Mouse (Mus musculus) testis, adult 2 months (tissue): ENCODE measurements around the gene Lmo2.

Experiments
- CTCF ChIP-seq: fragments of 200-500 bp; IDR thresholded peaks from 2 replicates; pipeline ENCODE4 v1.5.1; 2012; ENCODE audit warnings: low read depth, mild to moderate bottlenecking, inconsistent platforms, low read length, moderate library complexity; ENCODE audit not compliant: control insufficient read depth, insufficient read depth, insufficient replicate concordance
- POLR2A ChIP-seq: fragments of 200-500 bp; IDR thresholded peaks from 2 replicates; pipeline ENCODE4 v1.6.1; 2012; ENCODE audit warnings: low read depth, mild to moderate bottlenecking, inconsistent platforms, low read length, moderate library complexity; ENCODE audit not compliant: control insufficient read depth

DNA sequence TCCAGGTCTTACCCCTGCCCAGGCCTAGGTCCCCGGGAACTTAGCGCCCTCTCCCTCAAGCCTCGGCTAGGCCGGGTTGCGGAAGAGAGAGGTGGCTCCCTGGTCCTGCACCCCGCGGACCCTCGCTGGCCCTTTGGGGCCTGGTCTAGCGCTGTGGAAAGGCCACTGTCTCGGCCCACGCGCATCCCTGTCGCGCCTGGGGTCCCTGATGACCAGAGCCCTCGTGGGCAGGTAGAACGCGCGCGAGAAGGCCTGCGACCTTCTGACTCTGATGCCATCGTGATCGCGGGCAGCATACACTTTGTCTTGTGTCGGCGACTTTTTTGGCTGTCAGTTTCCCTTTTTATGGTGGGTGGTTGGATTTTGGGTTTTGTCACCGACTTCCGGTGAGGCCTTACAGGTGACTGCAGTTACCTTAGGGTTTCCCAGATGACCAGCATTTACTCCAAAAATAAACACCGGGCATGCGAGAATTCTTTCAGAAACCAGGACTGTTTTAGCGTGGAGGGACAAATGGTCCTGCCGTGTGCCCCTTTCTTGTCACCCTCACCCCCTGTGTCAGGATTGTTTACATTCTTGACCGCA is 70.4 kb downstream of the Lmo2 start, which contains the start of gene 4931422A03Rik:
- TF ChIP-seq CTCF (no peak), POLR2A (peak; percentile 34; the same call in 1 of the 2 replicates)
